Mouse (Mus musculus) hindlimb bud, embryonic 11.5 days (tissue): ENCODE measurements at regions not wholly inside any gene's neighbourhood (a gene's known extent, or its start where the extent isn't known, plus 50 kb on each side); places are given as distances from the start of the nearest gene placed in this dataset.

Experiments
- DNase-seq: peaks from one replicate; pipeline ENCODE4 v3.0.0-alpha.2; 2012; ENCODE audit warnings: low read depth, low spot score; ENCODE audit errors: extremely low spot score

DNA sequence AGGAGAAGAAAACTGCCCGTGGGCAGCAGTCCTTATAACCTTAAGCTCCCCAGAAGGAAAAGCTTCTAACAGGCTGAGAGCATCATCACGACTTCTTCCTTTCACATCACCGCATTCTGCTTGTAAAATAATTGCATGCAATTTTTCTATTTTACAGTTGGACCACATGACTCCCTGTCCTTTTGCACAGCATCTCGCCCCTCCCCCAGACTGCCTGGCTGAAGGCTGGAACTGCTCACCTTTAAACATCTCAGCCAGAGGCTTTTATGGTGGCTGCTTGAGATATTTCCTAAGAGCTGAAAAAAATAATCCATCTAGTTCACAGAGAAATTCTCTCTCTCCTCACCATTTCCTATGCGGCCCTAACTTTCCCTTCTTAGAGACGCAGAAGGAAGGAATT is 164.4 kb upstream of the Itga1 start:
- no peak for DNase-seq

DNA sequence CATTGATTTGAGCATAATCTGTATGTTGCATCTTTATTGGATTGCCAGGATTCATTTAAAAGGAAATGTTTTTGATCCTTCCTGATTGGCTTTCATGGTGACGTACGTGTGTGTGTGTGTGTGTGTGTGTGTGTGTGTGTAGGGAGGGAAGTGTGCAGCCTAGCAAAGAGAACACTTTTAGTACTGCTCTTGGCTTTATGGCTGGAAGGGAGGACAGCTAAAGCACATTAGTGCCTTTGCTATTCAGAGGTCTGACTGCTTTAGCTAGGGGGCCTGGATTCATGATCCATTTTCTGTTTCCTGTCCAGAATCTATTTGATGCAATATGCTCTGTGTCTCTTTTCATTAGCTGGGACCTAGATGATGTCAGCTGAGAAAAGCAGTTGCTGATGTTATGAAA is 155.6 kb upstream of the Itga1 start:
- DNase-seq: no peak

DNA sequence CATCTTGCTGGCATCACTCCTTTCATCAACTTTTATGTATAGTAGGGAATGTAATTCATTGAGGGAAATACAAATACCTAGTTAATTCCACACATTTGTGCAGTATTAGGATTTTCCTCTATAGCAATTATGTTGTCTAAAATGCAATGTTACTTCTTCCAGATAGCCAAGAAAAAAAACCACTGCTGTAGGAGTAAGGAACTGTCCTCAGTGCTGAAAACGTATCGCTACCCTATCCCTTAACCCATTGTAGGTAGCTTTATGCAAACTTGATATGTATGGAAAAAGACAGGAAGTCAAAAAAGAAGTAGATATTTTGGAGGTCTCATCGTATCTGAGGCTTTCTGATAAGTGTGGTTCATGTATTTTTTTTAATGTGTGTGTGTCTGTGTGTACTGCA is 150.8 kb upstream of the Itga1 start:
- no peak for DNase-seq

DNA sequence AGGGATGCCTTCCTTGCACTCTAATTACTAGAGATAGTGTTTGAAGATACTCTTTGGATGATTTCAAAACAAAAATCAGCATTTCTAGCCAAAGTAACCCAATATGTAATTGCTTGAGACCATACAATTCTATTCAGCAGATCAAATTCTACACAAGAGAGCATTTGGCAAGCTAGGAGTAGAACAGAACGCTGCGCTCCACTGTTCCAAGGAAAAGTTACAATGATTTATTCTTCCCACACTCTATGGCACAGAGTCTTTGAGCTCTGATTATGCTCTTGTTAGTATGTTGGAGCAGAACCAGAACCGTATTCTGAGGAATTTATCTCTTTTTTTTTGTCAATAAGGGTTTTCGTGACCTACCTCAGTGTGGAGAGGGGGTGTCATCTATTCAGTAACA is 130.2 kb upstream of the Itga1 start:
- DNase-seq: no peak

DNA sequence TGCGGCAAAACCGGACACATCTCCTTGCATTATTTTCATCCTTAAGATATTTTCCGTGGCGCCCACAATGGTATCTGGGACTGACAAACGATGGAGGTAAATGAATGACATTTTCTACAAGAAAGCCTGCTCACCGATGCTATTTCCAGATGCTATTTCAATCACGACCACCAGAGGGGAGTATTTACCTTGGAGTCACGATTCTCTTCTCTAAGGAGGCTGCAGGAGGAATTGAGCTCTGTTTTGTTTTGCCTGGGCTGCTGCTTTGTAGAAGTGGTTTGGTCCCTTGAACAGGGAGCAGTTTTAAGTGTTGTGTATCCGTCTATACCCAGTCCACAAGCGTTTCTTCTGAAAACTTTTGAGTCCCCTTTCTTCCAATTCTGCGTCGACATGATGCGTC is 128.7 kb upstream of the Itga1 start:
- DNase-seq: peak; percentile 73

DNA sequence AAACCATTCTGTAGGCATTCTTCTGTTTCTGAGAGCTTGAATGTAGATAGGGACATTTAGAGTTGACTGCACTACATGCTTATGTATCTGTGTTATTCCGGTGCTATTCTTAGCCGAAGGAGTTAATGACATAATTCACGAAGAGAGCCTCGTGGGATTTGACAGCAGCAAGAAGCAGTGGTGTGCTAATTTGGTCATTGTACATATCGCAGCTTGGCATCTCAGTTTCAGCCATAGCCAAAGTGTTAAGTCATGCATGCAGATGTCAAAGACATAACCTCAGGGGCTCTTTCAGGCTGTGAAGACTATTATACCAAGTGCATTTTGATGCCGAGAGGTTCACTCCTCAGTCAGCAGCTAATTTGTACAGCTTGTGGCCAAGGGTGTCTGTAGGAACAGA is 125.1 kb upstream of the Itga1 start:
- no peak for DNase-seq

DNA sequence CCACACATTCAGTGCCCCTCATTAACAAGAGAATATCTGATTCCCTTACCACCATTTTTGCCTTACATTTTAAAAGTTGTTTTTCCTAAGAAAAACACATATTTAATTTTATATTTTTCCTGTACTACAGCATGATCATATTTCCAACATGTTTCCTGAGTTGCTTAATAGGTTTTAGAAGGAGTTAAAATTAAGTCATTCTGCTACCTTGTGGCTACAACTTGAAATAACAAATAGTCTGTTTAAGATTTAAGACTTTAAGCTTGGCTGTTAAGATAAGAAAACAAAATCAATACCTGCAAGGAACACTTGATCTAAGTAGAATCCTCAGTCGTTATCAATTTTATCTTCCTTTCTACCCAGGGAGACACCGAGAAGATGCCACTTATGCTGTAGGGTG is 117.9 kb upstream of the Itga1 start:
- no peak for DNase-seq

DNA sequence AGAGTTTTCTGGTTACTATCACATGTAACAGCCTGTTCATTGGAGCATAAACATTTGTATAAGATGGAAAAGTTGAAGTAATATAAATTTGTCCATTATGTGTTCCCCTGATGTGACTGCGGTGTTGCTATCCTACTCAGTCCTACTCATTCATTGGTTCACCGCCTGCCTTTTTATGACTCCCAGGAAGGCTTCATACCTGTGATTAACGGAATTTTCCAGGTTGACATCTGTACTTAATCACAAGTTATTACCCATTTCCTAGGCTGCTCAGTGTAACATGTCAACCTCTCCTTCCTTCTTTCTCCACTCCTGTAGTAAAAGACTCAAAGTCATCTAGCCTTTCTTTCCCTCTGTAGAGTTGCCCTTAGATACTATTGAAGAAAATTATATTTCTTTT is 109.5 kb upstream of the Itga1 start:
- DNase-seq: peak; percentile 84

DNA sequence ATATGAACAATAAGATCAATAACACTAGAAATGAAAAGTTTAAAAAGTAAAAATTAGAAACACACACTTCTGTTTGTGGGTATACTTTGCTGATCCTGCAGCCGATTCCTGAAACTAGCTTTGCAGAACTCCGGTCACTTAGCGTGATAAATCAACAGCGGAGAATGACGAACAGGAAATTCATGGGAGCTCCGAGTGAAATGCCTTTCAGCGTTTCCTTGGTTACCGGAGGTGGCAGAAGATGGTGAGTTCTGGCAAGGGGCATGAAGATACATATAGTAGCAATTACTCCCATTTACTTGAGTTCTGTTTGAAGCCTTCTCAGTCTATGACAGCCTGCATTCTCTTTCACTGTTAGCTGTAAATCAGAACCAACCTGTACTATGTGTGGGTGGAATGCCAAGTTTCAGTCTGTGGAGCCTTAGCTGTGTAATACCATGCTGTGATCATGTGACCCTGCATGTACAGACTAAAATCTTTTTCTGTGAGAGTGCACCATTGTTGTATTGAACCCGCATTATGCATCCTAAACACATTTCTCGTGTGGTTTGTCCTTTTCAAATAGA is 109.0 kb upstream of the Itga1 start:
- DNase-seq: peak; percentile 41

DNA sequence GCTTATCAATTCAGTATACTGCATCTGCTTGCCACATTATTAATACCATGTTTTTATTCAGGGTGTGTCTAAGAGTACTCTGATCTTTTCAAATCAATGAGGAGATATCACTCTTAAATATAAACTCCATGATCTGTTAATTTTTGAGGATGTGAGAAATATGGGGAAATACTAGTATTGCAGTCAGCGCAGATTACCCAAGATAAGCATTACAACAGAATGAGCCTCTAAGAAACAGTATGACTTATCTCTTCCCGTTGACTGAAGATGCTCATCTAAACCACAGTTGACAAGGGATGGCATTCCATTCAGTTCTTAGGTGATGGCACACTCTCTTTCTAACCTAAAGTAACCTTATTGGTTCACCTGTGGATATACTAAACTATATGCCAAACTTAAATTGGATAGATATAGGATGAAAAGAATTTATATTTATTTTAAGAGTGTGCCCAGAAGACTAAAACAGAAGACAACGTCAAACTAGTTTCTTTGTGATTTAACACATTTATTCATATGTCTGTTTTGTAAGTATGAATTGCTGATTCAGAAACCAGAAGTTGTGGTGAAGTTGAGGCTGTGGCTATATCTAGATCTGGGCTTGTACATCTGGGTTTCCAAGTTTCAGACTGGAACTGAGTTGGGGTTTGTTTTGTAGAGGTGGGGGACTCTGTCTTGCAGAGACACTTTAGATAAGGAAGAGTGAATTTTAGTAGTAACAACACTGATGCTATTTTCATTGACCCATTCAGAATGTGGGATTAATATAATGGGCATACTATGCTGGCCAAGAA is 107.8 kb upstream of the Itga1 start:
- DNase-seq: no peak

DNA sequence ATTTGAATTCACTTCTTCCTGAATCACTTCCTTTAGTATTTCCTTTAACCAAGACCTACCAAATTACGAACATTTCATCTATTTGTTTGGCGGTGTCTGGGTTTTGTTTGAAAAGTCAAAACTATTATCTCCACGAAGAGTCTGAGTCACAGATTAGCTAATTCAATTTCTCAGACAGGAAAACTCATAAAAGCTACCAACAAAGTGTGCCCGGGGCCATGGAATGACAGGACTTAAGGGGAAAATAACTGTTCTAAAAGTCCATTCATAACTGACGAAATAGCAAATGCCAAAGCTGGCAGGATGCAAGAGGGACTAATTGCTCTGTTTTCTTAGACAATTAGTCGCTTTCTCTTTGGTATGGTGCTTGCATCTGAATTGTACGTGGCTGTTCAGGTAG is 105.0 kb upstream of the Itga1 start:
- no peak for DNase-seq

DNA sequence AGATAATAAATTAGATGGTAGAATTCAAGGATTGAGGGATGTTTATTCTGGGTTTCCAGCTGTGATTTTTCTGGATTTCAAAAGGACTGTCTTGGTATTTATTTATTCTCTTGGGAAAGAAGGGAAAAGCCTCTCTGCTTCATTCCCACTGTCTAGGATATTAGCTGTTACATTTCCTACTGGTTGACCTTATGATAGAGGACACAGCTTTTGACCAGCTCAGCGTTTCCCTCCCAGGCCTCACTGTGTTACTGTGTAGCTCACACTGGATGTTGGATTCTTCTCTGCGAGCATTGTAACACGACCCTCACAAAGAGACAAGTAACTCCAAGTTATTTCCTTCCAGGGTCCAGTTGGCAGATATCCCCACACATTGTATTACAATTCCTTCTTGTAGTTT is 97.4 kb upstream of the Itga1 start:
- no peak for DNase-seq

DNA sequence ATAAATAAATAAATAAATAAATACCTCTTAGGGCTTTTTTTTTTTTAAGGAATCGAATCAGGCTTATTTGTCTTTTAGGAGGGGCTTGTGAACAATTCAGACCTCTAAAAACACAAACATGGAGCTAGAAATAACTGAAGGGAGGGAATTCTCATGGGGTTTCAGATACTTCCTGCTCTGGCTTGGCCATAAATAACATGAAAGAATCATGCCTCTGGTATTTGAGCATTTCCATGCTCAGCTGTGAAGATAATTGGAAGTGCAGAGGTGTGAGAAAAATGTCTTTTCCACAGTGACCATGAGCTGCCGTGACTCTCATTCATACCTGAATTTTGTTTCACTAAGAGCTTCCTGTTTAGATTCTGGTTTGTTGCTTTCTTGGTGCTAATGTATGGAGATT is 86.3 kb upstream of the Itga1 start:
- no peak for DNase-seq

DNA sequence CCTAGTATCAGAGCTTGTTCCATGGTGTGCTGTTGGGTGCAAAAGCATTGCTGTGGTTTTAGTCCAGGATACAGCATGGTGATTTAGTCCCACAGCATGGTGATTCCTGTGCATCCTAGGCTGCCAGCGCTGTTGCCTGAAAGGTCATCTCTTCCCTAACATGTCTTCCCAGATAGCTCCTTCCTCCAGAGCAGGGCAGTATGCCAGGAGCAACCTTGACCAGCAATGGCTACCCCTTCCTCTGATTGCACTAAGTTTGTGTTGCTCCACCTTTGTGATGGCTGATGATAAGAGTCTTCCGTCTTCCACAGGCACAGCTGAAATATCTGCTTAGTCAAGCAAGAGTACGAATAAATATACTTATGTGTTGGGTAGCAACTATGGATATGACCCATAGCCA is 85.6 kb upstream of the Itga1 start:
- DNase-seq: no peak

DNA sequence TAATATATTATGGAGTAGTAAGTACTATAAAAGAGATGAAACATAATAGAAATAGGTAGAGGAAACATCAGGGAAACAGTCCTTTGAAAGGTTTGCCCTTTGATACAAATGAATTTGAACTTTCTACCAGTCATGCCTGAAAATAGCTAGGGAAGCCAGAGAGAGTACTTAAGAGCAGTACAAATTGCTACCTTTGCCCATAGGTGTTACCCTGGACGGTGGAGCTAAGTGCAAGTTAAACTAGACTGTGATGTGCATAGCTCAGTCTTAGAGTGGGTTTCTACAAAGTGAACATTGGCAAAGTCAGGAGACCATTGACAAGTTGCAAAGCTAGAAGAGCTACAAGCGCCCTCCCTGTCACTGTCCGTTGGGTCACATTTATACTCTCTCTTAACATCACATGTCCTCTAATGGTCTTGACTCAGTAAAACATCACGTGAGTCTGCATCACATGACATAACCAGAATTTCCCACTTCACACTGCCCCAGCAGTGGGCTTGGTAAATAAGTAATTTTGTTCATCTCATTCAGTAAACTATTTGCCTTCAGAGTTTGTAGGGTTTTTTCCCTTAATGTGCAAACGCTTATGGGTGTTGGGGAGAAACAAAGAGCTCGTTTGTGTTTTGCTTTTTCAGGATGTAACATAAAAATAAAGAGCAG is 80.6 kb upstream of the Itga1 start:
- no peak for DNase-seq

DNA sequence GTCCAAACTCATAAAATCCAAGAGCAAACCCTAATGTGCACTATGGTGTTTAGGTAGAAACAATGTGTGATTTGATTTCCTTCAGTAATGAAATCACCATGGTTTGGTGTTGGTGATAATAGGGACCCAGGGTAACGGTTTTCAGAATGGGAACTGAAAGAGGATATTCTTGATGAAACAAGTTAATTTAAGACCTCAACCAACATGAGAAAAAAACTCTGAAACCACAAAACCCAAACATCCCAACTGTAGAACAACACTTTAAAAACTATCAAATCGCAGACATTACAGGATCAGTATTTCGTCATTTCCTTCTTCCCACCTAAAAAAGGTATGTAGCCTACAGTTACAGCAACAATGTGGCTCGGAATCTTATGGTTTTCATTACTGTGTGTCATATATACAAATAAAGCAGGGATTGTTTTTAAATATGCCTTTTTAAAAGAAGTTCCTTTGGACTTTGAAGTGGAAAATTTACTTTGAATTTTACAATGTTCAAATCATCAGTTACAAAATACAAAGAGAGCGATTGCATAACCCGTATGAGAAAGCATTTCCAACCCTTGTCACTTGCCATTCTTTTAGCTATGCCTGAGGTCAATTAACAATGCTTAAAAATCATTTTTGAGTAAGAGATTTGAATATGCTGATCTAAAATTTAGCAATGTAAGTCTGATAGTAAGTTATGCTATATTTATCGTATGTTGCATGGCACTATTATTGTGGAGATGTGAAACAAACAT is 76.6 kb upstream of the Itga1 start:
- no peak for DNase-seq

DNA sequence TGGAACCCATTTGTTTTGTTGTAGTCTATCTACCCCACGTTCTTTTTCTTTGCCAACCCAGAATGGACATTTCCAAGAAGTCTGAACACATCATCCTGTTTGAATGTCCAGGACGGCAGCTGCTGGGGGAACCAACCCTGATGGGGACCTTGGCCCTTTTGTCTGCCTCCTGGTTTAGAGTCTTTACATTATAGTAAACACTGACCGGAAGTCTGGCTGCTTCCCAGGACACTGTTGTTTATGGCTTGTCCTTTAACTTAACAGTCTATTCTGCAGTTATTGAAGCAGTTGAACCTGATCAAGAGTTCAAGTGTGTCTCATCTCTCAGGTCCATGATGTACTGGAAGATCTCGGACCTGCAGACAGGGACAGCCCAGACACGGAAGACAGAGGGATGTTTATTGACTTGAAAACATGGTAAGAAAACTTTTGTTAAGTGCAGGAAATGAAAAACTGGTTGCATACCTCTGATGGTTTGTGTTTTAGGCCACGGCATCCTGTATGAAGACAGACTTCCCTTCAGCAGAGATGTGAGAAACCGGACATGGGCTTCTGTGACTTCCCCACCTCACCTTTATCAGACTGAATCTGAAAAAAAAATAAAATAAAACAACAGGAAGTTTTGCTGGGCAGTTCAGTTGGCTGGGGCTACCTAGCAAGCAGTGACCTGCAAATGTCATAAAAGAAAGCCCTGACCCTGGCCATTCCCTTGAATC is 69.7 kb upstream of the Itga1 start:
- no peak for DNase-seq

DNA sequence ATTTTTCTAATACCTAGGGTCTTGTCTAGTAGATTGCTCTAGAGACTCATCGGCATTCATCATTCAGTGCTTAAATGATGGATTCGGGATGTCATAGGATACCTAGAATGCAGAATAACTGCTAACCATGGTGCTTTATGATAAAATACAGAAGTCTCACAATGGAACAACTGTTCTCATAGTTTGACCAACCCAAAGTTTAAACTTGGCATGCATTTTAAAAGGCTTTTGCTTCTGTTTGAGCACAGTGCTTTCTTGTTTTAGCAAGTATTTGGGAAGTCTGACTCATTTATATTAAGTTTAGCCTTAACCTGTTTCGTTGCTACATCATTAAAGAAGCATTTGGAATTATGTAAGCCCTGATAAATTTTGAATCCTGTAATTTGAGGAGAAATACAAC is 64.2 kb upstream of the Itga1 start:
- DNase-seq: no peak

DNA sequence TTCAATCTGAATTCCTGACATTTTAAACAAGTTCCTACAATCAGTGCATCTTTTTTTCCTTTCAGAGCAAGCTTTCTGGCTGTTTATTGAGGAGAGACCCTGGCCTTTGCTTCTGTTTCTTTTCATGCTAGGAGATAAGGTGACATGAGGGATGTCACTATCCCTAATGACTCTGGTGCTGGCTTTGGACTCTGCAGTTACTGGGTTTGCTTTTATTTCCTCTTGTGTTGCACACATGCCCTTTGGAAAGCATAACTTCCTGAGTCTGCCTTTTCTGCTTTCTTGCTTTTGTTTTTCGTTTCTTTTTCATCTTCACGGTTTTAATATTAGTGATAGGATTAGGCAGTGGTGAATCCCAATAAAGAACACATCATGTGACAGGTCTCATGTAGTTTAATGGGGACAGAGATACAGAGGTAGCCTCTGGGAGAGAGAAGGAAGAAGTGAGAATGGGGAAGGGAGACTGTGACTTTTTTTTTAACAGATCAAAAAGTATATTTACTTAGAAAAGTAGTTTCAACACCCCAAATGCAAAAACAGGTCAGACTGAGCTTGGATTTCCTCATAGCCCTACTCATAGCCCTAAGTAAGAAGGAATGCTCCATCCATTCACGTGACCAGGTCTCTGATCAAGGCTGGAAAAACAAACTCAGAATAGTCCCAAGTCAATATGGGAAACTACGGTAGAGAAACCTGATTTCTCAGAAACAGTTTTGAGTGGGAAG is 61.1 kb upstream of the Itga1 start:
- DNase-seq: no peak

DNA sequence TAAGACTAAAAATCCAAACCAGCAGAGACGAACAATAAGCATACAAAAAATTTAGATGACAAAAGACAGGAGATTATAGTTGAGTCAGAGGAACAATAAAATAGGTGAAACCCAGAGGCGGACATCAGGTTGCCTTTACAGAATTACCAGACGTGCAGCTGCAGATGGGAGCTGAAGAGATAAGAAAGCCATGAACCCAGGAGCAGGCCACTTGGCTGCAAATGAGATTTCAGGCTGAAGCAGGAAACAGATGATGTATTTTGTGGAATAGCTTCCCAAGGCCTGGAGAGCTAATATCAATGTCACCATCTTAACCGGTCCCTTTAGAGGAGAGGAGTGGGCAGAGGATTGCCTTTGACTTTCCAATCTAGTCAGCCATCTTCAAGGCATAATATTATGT is 57.6 kb upstream of the Itga1 start:
- DNase-seq: no peak
